Mouse (Mus musculus): ENCODE results near the gene Dab1. TPM values are rescaled to one million over a fixed set of nuclear protein-coding genes. Genes with fewer than 3 reads are reported as not detected.

Dab1 gene
- total and polyA plus RNA-seq, 3 experiments: not detected

DNA sequence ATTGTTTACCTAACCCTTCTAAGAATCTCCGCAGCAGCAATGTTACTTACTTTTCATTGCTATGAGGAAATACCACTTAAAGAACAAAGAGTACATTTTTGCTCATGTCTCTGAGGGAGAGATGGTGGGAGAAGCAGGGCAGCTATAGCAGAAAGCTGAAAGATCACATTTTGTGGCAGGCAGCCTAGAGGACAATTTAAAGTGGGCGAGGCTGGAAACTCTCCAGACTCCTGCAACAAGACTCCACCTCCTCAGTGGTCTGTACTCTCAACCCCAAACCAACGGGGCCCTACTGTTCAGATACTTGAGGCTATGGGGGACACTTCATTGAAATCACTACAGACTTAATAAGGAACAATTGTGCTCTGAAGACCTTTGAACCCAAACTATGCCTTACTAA is 425.5 kb downstream of the Dab1 start:
- H3K9me3 ChIP-seq (replicated peaks; ENCODE audit: insufficient read depth, low read length): no peaks in the 10 kb centered on the region
- no peak overlapping the region for H3K9ac ChIP-seq (ENCODE audit: control insufficient read depth, low read depth, low read length, poor library complexity, severe bottlenecking)
- no peaks in the 10 kb centered on the region for H3K27me3 ChIP-seq (ENCODE audit: control insufficient read depth in 1 of 2, insufficient read depth in 2 of 2, low read length in 2 of 2)
- DNase-seq (ENCODE audit: low read depth, low spot score): no peak
- H3K27ac ChIP-seq (ENCODE audit: control insufficient read depth, low read depth, low read length): no peak overlapping the region
- no peaks in the 10 kb centered on the region for H3K4me1 ChIP-seq (ENCODE audit: control insufficient read depth in 1 of 2, insufficient read depth in 2 of 2, low read length in 2 of 2)
- H3K36me3 ChIP-seq (ENCODE audit: control insufficient read depth in 1 of 2, insufficient read depth in 2 of 2, low read length in 2 of 2): no peaks in the 10 kb centered on the region
- TF ChIP-seq ZMIZ1 (IDR thresholded peaks at IDR 0.05; ENCODE audit: low read depth, low read length) (no peak), MXI1 (IDR thresholded peaks at IDR 0.05; ENCODE audit: low read depth, low read length) (no peak), NRF1 (IDR thresholded peaks at IDR 0.05; ENCODE audit: insufficient read depth, low read depth, low read length, poor library complexity, severe bottlenecking) (no peak), ZC3H11A (IDR thresholded peaks at IDR 0.05; ENCODE audit: low read depth, low read length) (no peak), UBTF (IDR thresholded peaks at IDR 0.05; ENCODE audit: borderline replicate concordance, insufficient read depth, low read depth, low read length) (no peak), JUND (IDR thresholded peaks at IDR 0.05; ENCODE audit: low read depth, low read length) (no peak), MYB (IDR thresholded peaks at IDR 0.05; ENCODE audit: low read depth, low read length) (no peak), BHLHE40 (IDR thresholded peaks at IDR 0.05; ENCODE audit: borderline replicate concordance, low read depth, low read length) (no peak), MEF2A (IDR thresholded peaks at IDR 0.05; ENCODE audit: extremely low read depth, insufficient replicate concordance, low read depth, low read length, poor library complexity, severe bottlenecking) (no peak), EP300 (IDR thresholded peaks at IDR 0.05; ENCODE audit: low read depth in 1 of 2, low read length in 2 of 2) (no peak)
- H3K4me3 ChIP-seq (ENCODE audit: control insufficient read depth in 1 of 2, insufficient read depth in 1 of 2, low read depth in 2 of 2, low read length in 2 of 2): no peak overlapping the region
- H3K79me2 ChIP-seq (ENCODE audit: control insufficient read depth, insufficient read depth, low read length, poor library complexity): no peaks in the 10 kb centered on the region

DNA sequence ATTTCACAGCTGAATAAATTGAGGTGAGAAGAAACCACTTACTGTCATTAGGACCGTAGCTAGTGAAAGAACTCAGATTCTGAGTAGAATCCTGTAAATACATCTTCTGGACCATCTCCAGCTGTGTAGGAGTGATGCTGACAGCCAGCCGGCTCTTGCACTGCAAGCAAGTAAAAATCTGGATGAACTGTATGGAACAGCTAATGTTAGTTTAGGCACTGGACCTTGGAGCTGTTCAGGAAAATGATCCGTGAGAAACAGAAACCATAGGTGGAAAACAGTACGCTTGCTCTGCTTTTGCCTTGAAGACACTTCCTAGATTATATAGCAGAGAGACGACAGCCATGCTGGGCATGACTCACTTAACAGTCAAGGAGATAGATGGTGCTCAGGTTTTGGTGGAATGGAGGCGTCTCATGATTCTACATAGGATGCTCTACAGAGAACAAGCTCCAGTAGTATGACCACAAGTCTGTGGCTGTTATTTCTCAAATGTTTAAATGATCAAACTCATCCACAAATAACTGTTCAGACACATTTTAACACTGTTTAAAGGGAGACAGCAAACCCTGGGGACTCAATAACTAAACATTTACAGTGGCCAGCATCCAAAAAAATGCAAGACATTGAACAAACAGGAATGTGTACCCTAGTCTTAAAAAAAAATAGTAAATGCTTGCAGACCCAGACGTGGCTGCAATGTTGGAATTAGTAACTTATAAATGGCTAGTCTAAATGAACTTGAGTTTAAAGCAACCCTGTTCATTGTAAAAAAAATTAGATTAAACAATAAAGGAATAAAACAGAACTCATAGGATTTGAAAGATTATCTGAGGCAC is 429.0 kb downstream of the Dab1 start:
- Histone ChIP-seq H3K27me3 (ENCODE audit: control insufficient read depth in 1 of 2, insufficient read depth in 2 of 2, low read length in 2 of 2) (no peaks in the 10 kb centered on the region), H3K36me3 (ENCODE audit: control insufficient read depth in 1 of 2, insufficient read depth in 2 of 2, low read length in 2 of 2) (no peaks in the 10 kb centered on the region), H3K27ac (ENCODE audit: control insufficient read depth, low read depth, low read length) (no peak overlapping the region), H3K4me1 (ENCODE audit: control insufficient read depth in 1 of 2, insufficient read depth in 2 of 2, low read length in 2 of 2) (no peaks in the 10 kb centered on the region), H3K79me2 (ENCODE audit: control insufficient read depth, insufficient read depth, low read length, poor library complexity) (no peaks in the 10 kb centered on the region), H3K9me3 (replicated peaks; ENCODE audit: insufficient read depth, low read length) (no peaks in the 10 kb centered on the region), H3K9ac (ENCODE audit: control insufficient read depth, low read depth, low read length, poor library complexity, severe bottlenecking) (no peak overlapping the region), H3K4me3 (ENCODE audit: control insufficient read depth in 1 of 2, insufficient read depth in 1 of 2, low read depth in 2 of 2, low read length in 2 of 2) (no peak overlapping the region)
- TF ChIP-seq POLR2AphosphoS5 (IDR thresholded peaks at IDR 0.05; ENCODE audit: borderline replicate concordance, low read depth, low read length): no peak
- no peak for TF ChIP-seq MAZ (IDR thresholded peaks at IDR 0.05; ENCODE audit: low read depth, low read length)
- no peak for DNase-seq (ENCODE audit: low read depth, low spot score)

DNA sequence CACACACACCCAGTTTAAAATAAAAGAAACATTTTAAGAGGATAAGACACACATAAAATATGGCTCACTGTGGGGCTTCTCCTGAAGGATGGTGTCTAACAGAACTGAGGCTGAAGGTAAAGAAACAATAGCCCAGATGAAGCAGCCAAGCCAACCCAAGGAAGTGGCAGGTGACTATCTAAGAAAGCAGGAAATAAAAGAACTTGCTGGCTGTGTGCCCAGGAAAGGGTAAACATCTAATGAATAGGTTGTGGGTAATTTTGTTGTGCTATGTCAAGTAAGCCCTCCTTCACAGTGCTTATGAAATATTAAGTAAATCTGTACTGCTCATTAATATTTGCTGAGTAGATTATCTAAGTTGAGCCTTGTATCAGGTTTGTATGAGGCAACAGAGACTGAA is 438.0 kb downstream of the Dab1 start:
- Histone ChIP-seq H3K79me2 (ENCODE audit: control insufficient read depth, insufficient read depth, low read length, poor library complexity) (no peaks in the 10 kb centered on the region), H3K36me3 (ENCODE audit: control insufficient read depth in 1 of 2, insufficient read depth in 2 of 2, low read length in 2 of 2) (no peaks in the 10 kb centered on the region), H3K4me1 (ENCODE audit: control insufficient read depth in 1 of 2, insufficient read depth in 2 of 2, low read length in 2 of 2) (no peaks in the 10 kb centered on the region), H3K9ac (ENCODE audit: control insufficient read depth, low read depth, low read length, poor library complexity, severe bottlenecking) (no peak overlapping the region), H3K4me3 (ENCODE audit: control insufficient read depth in 1 of 2, insufficient read depth in 1 of 2, low read depth in 2 of 2, low read length in 2 of 2) (no peak overlapping the region), H3K27me3 (ENCODE audit: control insufficient read depth in 1 of 2, insufficient read depth in 2 of 2, low read length in 2 of 2) (no peaks in the 10 kb centered on the region), H3K9me3 (replicated peaks; ENCODE audit: insufficient read depth, low read length) (no peaks in the 10 kb centered on the region), H3K27ac (ENCODE audit: control insufficient read depth, low read depth, low read length) (no peak overlapping the region)
- DNase-seq (ENCODE audit: low read depth, low spot score): no peak
- TF ChIP-seq POLR2AphosphoS5 (IDR thresholded peaks at IDR 0.05; ENCODE audit: borderline replicate concordance, low read depth, low read length): no peak
- no peak for TF ChIP-seq MYB (IDR thresholded peaks at IDR 0.05; ENCODE audit: low read depth, low read length)
- no peak for TF ChIP-seq CTCF (IDR thresholded peaks at IDR 0.05 in 2 of 3, conservative IDR thresholded peaks at IDR 0.05 in 1 of 3; ENCODE audit: control insufficient read depth in 1 of 3, insufficient read depth in 1 of 3, low read depth in 2 of 3, low read length in 3 of 3, poor library complexity in 1 of 3, severe bottlenecking in 1 of 3)
- no peak for TF ChIP-seq KAT2A (conservative IDR thresholded peaks at IDR 0.05; ENCODE audit: low read depth, low read length)
- no peak for TF ChIP-seq MEF2A (IDR thresholded peaks at IDR 0.05; ENCODE audit: extremely low read depth, insufficient replicate concordance, low read depth, low read length, poor library complexity, severe bottlenecking)
- no peak for TF ChIP-seq E2F4 (IDR thresholded peaks at IDR 0.05; ENCODE audit: borderline replicate concordance, low read depth, low read length)
- no peak for TF ChIP-seq GATA1 (IDR thresholded peaks at IDR 0.05; ENCODE audit: low read depth, low read length)
- no peak for TF ChIP-seq ZMIZ1 (IDR thresholded peaks at IDR 0.05; ENCODE audit: low read depth, low read length)
- no peak for TF ChIP-seq ETS1 (IDR thresholded peaks at IDR 0.05; ENCODE audit: low read depth, low read length)
- no peak for TF ChIP-seq RAD21 (IDR thresholded peaks at IDR 0.05; ENCODE audit: low read depth, low read length)

Measured in MEL (cell line).